Mouse (Mus musculus): Measurements from ENCODE around the gene Zfp775.

The Zfp775 gene

DNA sequence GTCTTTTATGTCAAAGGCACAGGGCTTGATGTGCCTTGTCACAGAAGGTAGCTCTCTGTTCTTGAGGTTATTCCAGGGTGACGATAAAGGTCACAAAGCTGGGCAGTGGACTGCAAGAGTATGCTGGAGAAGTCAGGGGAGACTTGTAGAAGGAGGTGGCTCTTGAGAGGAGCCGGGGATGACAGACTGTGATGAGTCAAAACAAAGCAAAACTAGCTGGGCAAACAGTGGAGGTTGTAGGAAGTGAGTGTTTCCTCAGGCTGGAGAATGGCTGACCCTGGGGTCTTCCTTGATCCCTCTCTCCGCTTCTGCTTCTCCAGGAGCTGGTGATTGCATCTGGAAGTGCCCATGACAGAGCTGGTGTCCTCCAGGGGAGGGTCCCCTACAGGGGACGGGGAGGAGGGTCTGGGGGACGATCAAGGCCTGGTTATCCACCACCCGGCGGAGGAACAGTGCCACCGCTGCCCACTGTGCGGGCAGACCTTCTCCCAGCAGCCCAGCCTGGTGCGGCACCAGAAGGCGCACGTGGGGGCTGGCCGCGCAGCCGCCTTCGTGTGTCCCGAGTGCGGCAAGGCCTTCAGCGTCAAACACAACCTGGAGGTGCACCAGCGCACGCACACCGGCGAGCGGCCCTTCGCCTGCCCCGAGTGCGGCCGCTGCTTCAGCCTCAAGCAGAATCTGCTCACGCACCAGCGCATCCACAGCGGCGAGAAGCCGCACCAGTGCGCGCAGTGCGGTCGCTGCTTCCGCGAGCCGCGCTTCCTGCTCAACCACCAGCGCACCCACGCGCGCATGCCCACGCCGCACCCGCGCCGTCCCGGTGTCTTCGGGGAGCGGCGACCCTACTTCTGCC lies 27.2 kb downstream of the Zfp775 start:
- peak in 1 of 2 experiments; percentile 48 for DNase-seq (ENCODE audit: low spot score in 2 of 2)

DNA sequence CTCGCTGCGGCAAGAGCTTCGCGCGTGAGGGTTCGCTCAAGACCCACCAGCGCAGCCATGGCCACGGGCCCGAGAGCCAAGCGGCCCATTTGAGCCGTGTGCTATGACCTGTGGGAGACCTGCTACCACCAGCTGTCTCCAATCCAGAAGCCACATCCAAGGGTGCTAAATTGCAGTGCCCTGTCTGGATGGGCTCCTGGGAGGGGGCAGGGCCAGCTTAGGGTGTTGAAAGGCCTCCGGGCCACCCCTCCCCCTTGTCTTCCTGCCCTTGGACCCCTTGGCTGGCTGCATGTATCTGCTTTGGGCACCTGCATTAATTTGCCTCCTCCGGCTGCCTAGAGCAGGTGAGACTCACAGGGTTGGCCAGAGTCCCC lies 27.8 kb downstream of the Zfp775 start:
- DNase-seq (ENCODE audit: low spot score in 2 of 2), result no peak

GRCm38 (mm10) chr6:48630831-48631230 lies 29.0 kb downstream of the Zfp775 start:
- DNase-seq (ENCODE audit: low spot score in 2 of 2), result no peak

DNA sequence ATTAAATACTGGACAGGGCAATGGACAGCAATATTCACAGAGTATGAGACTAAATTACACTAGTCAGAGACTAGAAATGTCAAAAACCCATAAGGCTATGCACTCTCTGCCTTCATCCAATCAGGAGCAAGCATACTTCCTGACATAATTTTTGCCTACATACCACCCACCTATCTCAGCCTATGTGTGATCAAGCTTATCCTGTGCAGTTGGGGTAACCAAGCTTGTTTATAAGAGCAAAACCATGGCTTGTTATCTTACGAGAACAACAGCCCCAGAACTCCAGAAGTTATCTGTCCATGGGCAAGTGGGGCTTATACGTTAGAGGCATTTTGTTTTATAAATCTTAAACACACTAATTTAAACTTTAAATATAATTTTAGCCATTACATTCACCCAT lies 33.2 kb downstream of the Zfp775 start:
- DNase-seq (ENCODE audit: low spot score in 2 of 2), result no peak

DNA sequence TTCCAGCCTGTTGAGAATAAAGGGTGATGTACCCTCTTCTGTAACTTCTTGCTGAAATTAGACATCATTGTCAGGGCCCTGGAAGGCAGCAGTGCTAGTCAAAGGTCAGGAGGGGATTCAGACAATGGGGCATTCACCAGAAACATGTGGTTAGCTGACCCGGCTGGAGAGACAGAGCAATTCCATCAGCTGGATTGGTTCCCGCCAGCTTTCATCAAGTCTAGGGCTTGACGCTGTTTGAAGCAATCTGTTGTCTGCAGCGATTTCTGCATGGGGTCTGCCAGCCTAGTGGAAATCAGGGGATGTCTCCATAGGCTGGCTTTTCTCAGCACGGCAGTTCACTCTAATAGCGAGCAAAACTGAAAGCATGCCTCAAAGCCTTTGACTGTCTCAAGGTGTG lies 34.7 kb downstream of the Zfp775 start:
- DNase-seq (ENCODE audit: low spot score in 2 of 2), result no peak

DNA sequence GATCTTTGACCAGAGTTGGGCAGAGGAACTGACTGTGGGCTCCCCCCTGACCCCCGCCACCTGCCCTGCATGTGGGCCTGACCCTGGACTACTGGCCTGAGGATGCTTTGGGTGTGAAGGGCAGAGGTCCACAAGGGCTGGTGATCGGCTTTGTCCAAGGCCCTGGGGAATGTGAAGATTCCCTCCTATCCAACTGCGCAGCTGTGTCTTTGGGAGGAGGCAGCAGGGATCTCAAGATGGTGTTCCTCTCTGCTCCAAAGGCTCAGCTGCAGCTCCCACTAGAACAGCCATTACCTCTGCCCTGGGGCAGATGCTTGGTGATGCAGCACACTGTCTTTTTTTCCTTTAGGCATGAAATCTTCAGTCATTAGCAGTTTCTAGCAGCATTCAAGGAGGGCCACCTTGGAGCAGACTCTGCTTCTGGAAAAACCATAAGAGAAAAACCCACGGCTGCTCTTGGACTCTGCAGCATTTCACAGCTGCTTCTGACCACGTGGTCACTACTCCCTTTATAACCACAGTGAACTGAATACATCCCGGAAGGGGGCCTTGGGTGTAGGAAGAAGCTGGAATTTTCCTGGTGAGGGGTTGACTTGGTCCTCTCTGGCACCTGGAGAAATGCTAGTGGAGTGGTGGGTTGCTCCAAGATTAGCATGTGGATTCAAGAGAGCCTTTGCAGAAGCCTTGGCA lies 36.1 kb downstream of the Zfp775 start:
- no peak for DNase-seq (ENCODE audit: low spot score in 2 of 2)

- no peak for DNase-seq (ENCODE audit: low spot score in 2 of 2)
These were observed 36.7 kb downstream of the Zfp775 start for GRCm38 (mm10) chr6:48638553-48638952.

DNA sequence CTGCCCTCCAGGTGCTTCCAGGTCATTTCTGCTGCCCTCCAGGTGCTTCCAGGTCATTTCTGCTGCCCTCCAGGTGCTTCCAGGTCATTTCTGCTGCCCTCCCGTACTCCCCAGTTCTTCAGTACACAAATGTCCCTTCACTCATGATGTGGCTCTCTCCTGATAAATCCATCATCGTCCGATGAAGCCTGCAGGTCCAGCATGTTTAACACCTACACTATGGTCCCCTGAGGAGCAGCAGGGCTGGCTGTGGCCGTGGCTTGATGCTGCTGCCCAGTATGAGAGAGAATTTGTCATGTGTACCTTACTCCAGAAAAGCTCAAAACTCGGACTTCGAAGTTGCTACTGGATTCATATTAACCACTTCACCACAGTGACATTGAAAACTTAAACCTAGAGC lies 39.5 kb downstream of the Zfp775 start:
- no peak for DNase-seq (ENCODE audit: low spot score in 2 of 2)

- peak in 1 of 2 experiments; percentile 29 for DNase-seq (ENCODE audit: low spot score in 2 of 2)
These were observed 41.0 kb downstream of the Zfp775 start for GRCm38 (mm10) chr6:48642764-48643292.

DNA sequence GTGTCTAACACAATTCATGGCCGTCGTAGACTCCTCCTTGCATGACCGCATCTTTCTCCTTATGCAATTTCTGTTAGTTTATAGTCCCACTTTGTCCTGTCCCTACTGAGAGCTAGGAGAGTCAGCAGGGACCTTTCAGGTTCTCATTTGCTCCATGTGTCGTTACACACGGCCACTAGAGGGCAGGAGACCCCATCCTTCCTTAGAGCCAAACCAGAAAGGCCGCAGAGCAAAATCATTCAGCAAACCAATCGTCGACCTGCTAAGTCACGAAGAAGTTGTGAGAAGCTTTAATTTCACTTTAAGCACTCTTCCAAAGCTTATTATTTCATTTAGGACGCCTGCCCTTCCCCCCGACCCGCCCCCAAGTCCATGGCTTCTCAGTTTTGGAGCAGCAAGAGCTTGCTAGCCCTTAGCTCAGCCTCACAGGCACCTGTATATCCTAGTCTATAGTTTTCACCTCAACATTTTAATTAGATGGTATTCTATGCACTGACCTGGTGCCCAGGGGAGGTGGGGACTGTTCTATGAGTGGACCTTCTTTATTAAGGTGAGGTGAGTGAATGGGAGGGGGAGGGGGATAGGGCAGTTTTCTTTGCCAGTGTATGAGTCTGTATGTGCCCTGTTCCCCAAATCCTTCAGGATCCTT lies 43.9 kb downstream of the Zfp775 start:
- peak in 1 of 2 experiments; percentile 67 for DNase-seq (ENCODE audit: low spot score in 2 of 2)

DNA sequence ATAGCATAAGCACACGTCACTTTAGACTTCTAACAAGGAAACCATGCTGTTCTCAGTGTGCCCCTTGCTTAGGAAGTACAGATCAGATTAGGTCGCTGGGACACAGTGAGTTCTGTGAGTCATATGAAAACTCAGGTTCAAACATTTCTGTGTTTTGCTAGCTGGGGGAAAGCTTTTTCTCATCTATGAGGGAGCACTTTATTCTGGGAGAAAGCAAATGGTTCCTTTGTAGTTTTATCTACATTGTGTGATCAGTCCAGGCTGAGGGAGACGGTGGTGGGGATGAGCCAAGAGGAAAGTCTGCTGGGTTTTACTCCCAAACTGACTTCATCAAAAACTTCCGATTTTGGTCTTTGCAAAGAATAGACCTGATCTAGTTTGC lies 44.4 kb downstream of the Zfp775 start:
- no peak for DNase-seq (ENCODE audit: low spot score in 2 of 2)

DNA sequence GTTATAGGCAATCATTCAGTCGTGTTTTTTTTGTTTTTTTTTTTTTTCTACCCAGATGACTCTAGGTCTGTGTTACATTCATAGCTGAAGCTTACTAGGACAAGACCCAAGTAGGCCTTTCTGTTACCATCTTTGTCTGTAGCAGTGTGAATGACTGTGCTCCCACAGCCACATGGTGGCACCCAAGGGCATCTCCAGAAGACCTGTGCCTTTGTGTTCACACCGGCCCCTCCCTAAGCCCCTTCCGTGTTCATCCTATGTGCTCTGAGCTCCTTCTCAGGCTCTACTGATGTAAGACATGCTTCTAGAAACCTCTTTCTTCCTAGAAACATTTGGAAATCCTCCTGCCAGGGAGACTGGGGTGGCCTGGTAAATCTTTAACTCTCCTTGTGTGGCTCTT lies 45.1 kb downstream of the Zfp775 start, which contains the start of gene Gimap8:
TSS of gene Gimap8 (plus strand) at position 240 of the 400 bp plus-strand sequence.
- no peak for DNase-seq (ENCODE audit: low spot score in 2 of 2)

- DNase-seq (ENCODE audit: low spot score in 2 of 2), result no peak
These were observed 45.7 kb downstream of the Zfp775 start for GRCm38 (mm10) chr6:48647611-48648010.

- DNase-seq (ENCODE audit: low spot score in 2 of 2), result no peak
These were observed 46.9 kb downstream of the Zfp775 start for GRCm38 (mm10) chr6:48648779-48649178.

DNA sequence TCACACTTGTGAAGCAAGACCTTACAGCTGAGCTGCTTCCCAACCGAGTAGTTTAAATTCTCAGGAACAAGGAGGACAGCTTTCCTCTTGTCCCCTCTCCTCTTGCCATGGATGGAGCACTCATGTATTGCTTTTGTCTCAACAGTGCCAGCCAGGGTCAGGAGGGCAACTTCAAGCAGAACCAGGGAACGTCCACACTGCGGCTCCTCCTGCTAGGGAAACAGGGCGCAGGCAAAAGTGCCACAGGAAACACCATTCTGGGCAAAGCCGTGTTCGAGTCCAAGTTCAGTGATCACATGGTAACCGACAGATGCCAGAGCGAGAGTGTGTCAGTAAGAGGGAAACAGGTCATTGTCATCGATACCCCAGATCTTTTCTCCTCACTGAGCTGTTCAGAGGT lies 48.2 kb downstream of the Zfp775 start:
- no peak for DNase-seq (ENCODE audit: low spot score in 2 of 2)

DNA sequence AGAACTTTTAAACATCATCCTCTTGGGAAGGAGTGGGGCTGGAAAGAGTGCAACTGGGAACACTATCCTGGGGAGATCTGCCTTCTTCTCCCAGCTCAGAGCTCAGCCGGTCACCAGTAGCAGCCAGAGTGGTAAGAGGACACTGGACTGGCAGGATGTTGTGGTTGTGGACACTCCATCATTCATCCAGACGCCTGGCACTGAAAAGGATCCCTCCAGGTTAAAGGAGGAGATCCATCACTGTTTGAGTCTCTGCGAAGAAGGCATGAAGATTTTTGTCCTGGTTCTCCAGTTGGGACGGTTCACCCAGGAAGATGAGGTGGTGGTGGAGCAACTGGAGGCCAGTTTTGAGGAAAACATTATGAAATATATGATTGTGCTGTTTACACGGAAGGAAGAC lies 56.9 kb downstream of the Zfp775 start:
- DNase-seq (ENCODE audit: low spot score in 2 of 2), result no peak

DNA sequence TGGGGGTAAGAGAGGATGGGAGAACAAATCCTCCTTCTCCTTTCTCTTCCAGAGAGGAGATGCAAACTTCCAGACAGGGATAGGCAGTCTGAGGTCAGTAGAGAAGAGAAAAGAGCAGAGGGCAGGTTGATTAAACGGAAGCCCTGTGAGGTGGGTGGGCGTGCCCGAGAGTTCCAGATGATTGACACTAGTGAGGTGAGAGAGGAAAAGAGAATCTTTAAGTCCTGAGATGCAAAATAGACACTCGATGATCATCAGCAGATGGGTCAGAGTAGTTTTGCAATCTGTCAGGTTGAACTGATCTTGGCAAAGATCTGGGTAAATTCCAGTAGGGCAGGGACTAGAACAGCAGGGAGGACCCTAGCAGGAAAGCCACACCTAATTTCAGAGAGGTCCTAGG lies 62.9 kb downstream of the Zfp775 start:
- DNase-seq (ENCODE audit: low spot score in 2 of 2), result no peak

DNA sequence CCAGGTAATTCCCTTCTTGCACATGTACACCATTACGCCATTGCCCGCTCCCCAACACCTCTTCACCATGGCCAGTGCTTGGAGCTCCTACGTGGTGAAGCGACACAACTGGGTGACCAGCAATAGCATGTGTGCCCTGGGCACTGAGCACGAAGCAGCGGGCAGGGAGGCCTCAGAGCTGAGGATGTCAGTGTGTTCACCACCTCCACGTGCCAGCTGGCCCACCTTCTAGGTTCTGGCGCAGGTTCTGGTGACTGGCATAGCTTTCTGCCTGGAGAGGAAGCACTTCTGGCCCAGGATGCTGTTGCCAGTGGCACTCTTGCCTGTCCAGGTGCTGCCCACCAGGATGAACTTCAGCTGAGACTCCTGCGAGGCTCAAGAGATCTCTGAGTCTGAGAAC lies 63.6 kb downstream of the Zfp775 start:
- no peak for DNase-seq (ENCODE audit: low spot score in 2 of 2)

DNA sequence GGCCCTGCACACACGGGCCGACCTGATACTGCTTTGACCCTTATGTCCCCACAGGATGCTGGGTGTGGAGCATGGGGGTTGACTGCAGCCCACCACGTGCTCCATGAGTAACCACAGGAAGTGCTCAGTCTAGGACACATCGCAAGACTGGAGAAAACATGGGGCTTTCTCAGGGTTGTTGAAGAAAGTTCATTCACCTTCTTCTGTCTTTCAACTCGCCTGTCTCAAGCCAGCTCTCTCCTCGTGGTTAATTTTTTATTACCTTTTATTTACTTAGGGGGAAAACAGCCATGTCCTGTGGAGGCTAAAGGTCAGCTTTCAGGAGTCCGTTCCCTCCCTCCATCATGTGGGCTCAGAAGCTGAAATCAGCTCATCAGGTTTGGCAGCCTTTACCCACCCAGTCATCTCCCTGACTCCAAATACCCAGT lies 64.3 kb downstream of the Zfp775 start:
- no peak for DNase-seq (ENCODE audit: low spot score in 2 of 2)

GRCm38 (mm10) chr6:48668022-48668421 lies 66.2 kb downstream of the Zfp775 start:
- no peak for DNase-seq (ENCODE audit: low spot score in 2 of 2)

DNA sequence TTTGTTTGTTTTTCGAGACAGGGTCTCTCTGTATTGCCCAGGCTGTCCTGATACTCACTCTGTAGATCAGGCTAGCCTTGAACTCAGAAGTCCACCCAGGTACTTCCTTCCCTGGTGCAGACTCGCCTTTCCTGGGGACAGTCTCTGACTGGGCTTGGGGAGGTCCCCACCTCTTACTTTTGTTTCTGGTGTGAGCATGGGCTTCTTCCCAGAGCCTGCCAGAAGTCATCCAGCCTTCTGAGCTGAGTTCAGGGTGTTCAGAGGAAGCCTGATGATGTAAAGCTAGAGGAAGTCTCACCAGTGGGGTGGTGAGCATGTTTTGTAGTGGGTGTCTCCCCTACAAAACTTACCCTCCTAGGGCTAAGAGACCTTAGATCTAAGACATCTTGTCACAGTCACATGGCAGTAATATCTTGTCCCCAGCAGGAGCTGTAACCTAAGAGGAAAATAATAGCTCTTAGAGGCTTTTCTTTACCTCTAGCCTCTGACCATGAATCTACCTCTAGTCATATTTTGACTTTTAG lies 67.6 kb downstream of the Zfp775 start:
- no peak for DNase-seq (ENCODE audit: low spot score in 2 of 2)

Measured in left cerebral cortex, adult 9 months (tissue).